Mouse (Mus musculus) cerebellum, adult 2 months (tissue): ENCODE data around the gene Slc5a3. TPM values are rescaled to one million over a fixed set of nuclear protein-coding genes. Genes with fewer than 3 reads are reported as not detected.

Source experiments
- DNase-seq, 2 experiments: peaks; one replicate each; pipeline ENCODE4 v3.0.0; 2021
- H3K27ac ChIP-seq: fragments of 200-500 bp; 2 replicates; pipeline ENCODE4 v1.5.1; 2012; ENCODE audit warnings: low read length, control low read depth, inconsistent platforms; ENCODE audit not compliant: insufficient read depth
- H3K27me3 ChIP-seq: fragments of 200-500 bp; 2 replicates; pipeline ENCODE4 v1.6.1; 2012; ENCODE audit warnings: inconsistent platforms, mild to moderate bottlenecking, low read length, moderate library complexity; ENCODE audit not compliant: control insufficient read depth, insufficient read depth
- H3K4me1 ChIP-seq: fragments of 200-500 bp; 2 replicates; pipeline ENCODE4 v1.6.1; 2011; ENCODE audit warnings: low read length; ENCODE audit not compliant: control insufficient read depth, insufficient read depth
- H3K4me3 ChIP-seq: fragments of 200-500 bp; replicated peaks from 2 replicates; pipeline ENCODE3; 2011; ENCODE audit warnings: mild to moderate bottlenecking, low read depth, low read length, control low read depth; ENCODE audit not compliant: insufficient read depth
- CTCF ChIP-seq: fragments of 200-500 bp; IDR thresholded peaks from 2 replicates; pipeline ENCODE4 v1.5.1; 2011; ENCODE audit warnings: low read depth, mild to moderate bottlenecking, control low read depth, low read length, moderate library complexity, borderline replicate concordance; ENCODE audit not compliant: insufficient read depth
- POLR2A ChIP-seq: fragments of 200-500 bp; IDR thresholded peaks from 2 replicates; pipeline ENCODE4 v1.6.1; 2011; ENCODE audit warnings: low read length, control low read depth, borderline replicate concordance; ENCODE audit not compliant: insufficient read depth
- WGBS: fragments of 180-500 bp; shearing (Covaris S2); methylation state at CpG from one replicate; pipeline ENCODE4 v1.1.7; 2018; 5-methylcytosine and 5-hydroxymethylcytosine counted together
- polyA plus RNA-seq: library from polyadenylated mRNA; depleted of rRNA; stranded (reverse); fragments of >200 nt; gene quantifications from 2 replicates; pipeline ENCODE4 v1.2.3, GENCODE M21; 2012

Slc5a3 gene
- polyA plus RNA-seq, 1 experiment: 7.3 TPM

- DNase-seq: no peak
- peaks cover 28% of the 10 kb centered on the region for H3K4me1 ChIP-seq
- 76% methylated on average over 9 of the region's 9 CpGs for WGBS
- no peak overlapping the region for H3K4me3 ChIP-seq
- no peaks in the 10 kb centered on the region for H3K27me3 ChIP-seq
- TF ChIP-seq CTCF: no peak
- TF ChIP-seq POLR2A: no peak
- no peak overlapping the region for H3K27ac ChIP-seq
Measured at GRCm38 (mm10) chr16:92117337-92118209, 59.5 kb downstream of the Slc5a3 start.

GRCm38 (mm10) chr16:92119013-92119515, 60.9 kb downstream of the Slc5a3 start:
- no peak overlapping the region for H3K27ac ChIP-seq
- peaks cover 28% of the 10 kb centered on the region for H3K4me1 ChIP-seq
- no peak for DNase-seq
- no peaks in the 10 kb centered on the region for H3K27me3 ChIP-seq
- TF ChIP-seq CTCF: no peak
- no peak for TF ChIP-seq POLR2A
- WGBS: 89% methylated on average over 13 of the region's 13 CpGs
- no peak overlapping the region for H3K4me3 ChIP-seq

- WGBS: 56% methylated on average over 17 of the region's 17 CpGs
- H3K27ac ChIP-seq: no peak overlapping the region
- TF ChIP-seq POLR2A: no peak
- TF ChIP-seq CTCF: no peak
Measured at GRCm38 (mm10) chr16:92120899-92121531, 62.9 kb downstream of the Slc5a3 start.

GRCm38 (mm10) chr16:92127226-92127625, 69.1 kb downstream of the Slc5a3 start:
- Histone ChIP-seq H3K27me3 (no peaks in the 10 kb centered on the region), H3K4me3 (no peak overlapping the region), H3K27ac (no peak overlapping the region), H3K4me1 (no peaks in the 10 kb centered on the region)
- no peak for DNase-seq
- TF ChIP-seq POLR2A (no peak), CTCF (no peak)
- WGBS: 54% methylated on average over 4 of the region's 4 CpGs

More at GRCm38 (mm10) chr16:92120899-92121531, 62.9 kb downstream of the Slc5a3 start:
- Histone ChIP-seq H3K4me3 (no peak overlapping the region), H3K27me3 (no peaks in the 10 kb centered on the region), H3K4me1 (peaks cover 13% of the 10 kb centered on the region)
- no peak for DNase-seq

GRCm38 (mm10) chr16:92127666-92128065, 69.5 kb downstream of the Slc5a3 start:
- no peak for DNase-seq
- 93% methylated on average over 5 of the region's 5 CpGs for WGBS
- H3K27me3 ChIP-seq: no peaks in the 10 kb centered on the region
- no peak overlapping the region for H3K27ac ChIP-seq
- no peaks in the 10 kb centered on the region for H3K4me1 ChIP-seq
- H3K4me3 ChIP-seq: no peak overlapping the region
- TF ChIP-seq CTCF: no peak
- TF ChIP-seq POLR2A: no peak

GRCm38 (mm10) chr16:92129843-92130242, 71.7 kb downstream of the Slc5a3 start:
- no peaks in the 10 kb centered on the region for H3K4me1 ChIP-seq
- H3K27me3 ChIP-seq: no peaks in the 10 kb centered on the region
- H3K4me3 ChIP-seq: no peak overlapping the region
- no peak overlapping the region for H3K27ac ChIP-seq
- DNase-seq: no peak
- TF ChIP-seq POLR2A (no peak), CTCF (no peak)
- 92% methylated on average over 8 of the region's 8 CpGs for WGBS

GRCm38 (mm10) chr16:92132511-92132910, 74.4 kb downstream of the Slc5a3 start:
- Histone ChIP-seq H3K4me3 (no peak overlapping the region), H3K27me3 (no peaks in the 10 kb centered on the region), H3K4me1 (no peaks in the 10 kb centered on the region), H3K27ac (no peak overlapping the region)
- TF ChIP-seq POLR2A (no peak), CTCF (no peak)
- WGBS: 85% methylated on average over 4 of the region's 4 CpGs
- no peak for DNase-seq
